Mouse (Mus musculus): Measurements from ENCODE around the gene Defb21. TPM values are rescaled to one million over a fixed set of nuclear protein-coding genes. Genes with fewer than 3 reads are reported as not detected.

Defb21 gene
- polyA plus RNA-seq, 1 experiment from 2014 or later: not detected

GRCm38 (mm10) chr2:152612193-152612592 lies 39.6 kb downstream of the Defb21 start:
- no peak for ATAC-seq
- DNase-seq: no peak
- TF ChIP-seq CTCF (IDR thresholded peaks at IDR 0.05; ENCODE audit: low read depth): no peak
- TF ChIP-seq EP300 (IDR thresholded peaks at IDR 0.05; ENCODE audit: low read depth): no peak

DNA sequence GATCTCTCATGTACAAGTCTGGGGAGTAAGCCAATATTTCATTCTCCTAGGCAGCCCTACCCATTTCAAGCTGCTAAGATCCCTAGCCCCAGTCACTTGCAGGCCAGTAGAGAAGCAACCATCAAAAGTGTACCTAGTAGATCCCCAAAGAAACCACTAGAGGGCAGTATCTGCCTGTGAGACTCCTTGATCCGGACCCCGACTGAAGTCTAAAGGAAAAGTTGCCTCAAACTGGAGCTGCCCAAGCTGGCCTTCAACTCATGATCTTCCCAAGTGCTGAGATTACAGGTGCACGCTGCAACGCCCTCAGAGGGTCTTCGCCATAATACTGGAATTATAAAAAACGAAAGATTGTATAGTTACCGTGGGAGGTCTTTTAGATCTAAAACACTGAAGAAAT lies 43.0 kb downstream of the Defb21 start:
- TF ChIP-seq EP300 (IDR thresholded peaks at IDR 0.05; ENCODE audit: low read depth) (no peak), CTCF (IDR thresholded peaks at IDR 0.05; ENCODE audit: low read depth) (peak; percentile 89)
- H3K4me1 ChIP-seq (ENCODE audit: insufficient read depth): no peaks in the 10 kb centered on the region
- no peak overlapping the region for H3K9ac ChIP-seq (replicated peaks)
- H3K36me3 ChIP-seq (replicated peaks; ENCODE audit: insufficient read depth, low read length): no peaks in the 10 kb centered on the region
- WGBS (ENCODE audit: insufficient replicate concordance): 12% methylated on average over 7 of the region's 7 CpGs
- H3K4me3 ChIP-seq (ENCODE audit: low read depth, low read length): no peak overlapping the region
- DNase-seq (peak; percentile 37), ATAC-seq (peak; percentile 56; the same call in 1 of the 2 replicates)
- no peaks in the 10 kb centered on the region for H3K9me3 ChIP-seq (ENCODE audit: low read length)
- no peak overlapping the region for H3K27ac ChIP-seq (ENCODE audit: low read depth)
- no peak overlapping the region for H3K4me2 ChIP-seq (ENCODE audit: low read depth, low read length)
- H3K27me3 ChIP-seq (ENCODE audit: insufficient read depth, low read length): no peaks in the 10 kb centered on the region

More at GRCm38 (mm10) chr2:152612193-152612592, 39.6 kb downstream of the Defb21 start:
- no peak overlapping the region for H3K4me2 ChIP-seq (ENCODE audit: low read depth, low read length)
- no peak overlapping the region for H3K27ac ChIP-seq (ENCODE audit: low read depth)
- H3K9ac ChIP-seq (replicated peaks): no peak overlapping the region
- no peaks in the 10 kb centered on the region for H3K27me3 ChIP-seq (ENCODE audit: insufficient read depth, low read length)
- no peaks in the 10 kb centered on the region for H3K36me3 ChIP-seq (replicated peaks; ENCODE audit: insufficient read depth, low read length)
- H3K4me1 ChIP-seq (ENCODE audit: insufficient read depth): no peaks in the 10 kb centered on the region
- no peak overlapping the region for H3K4me3 ChIP-seq (ENCODE audit: low read depth, low read length)
- 44% methylated on average over 7 of the region's 8 CpGs for WGBS (ENCODE audit: insufficient replicate concordance)
- H3K9me3 ChIP-seq (ENCODE audit: low read length): no peaks in the 10 kb centered on the region

- no peaks in the 10 kb centered on the region for H3K4me1 ChIP-seq (ENCODE audit: insufficient read depth)
- ATAC-seq (no peak), DNase-seq (no peak)
- no peaks in the 10 kb centered on the region for H3K27me3 ChIP-seq (ENCODE audit: insufficient read depth, low read length)
- no peaks in the 10 kb centered on the region for H3K9me3 ChIP-seq (ENCODE audit: low read length)
- no peaks in the 10 kb centered on the region for H3K36me3 ChIP-seq (replicated peaks; ENCODE audit: insufficient read depth, low read length)
- 45% methylated on average over 6 of the region's 6 CpGs for WGBS (ENCODE audit: insufficient replicate concordance)
- no peak overlapping the region for H3K4me3 ChIP-seq (ENCODE audit: low read depth, low read length)
- no peak overlapping the region for H3K9ac ChIP-seq (replicated peaks)
- TF ChIP-seq EP300 (IDR thresholded peaks at IDR 0.05; ENCODE audit: low read depth): no peak
- TF ChIP-seq CTCF (IDR thresholded peaks at IDR 0.05; ENCODE audit: low read depth): no peak
- no peak overlapping the region for H3K4me2 ChIP-seq (ENCODE audit: low read depth, low read length)
- no peak overlapping the region for H3K27ac ChIP-seq (ENCODE audit: low read depth)
Observed at GRCm38 (mm10) chr2:152616470-152616869, 43.9 kb downstream of the Defb21 start.

DNA sequence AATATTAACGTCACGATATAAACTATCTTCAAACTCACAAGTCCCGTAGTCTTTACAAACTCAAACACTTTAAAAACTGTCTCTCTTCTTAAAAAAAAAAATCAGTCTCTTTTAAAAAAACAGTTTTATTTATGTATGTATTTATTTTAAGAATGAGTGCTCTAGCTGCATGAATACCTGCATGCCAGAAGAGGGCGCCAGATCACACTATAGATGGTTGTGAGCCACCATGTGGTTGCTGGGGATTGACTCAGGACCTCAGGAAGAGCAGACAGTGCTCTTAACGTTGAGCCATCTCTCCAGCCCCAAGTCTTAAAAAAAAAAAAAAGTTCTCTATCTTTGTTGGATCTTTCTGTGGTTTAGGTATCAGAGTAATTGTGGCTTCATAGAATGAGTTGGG lies 44.8 kb downstream of the Defb21 start:
- Histone ChIP-seq H3K4me2 (ENCODE audit: low read depth, low read length) (no peak overlapping the region), H3K9me3 (ENCODE audit: low read length) (no peaks in the 10 kb centered on the region), H3K4me1 (ENCODE audit: insufficient read depth) (no peaks in the 10 kb centered on the region), H3K27me3 (ENCODE audit: insufficient read depth, low read length) (no peaks in the 10 kb centered on the region), H3K36me3 (replicated peaks; ENCODE audit: insufficient read depth, low read length) (no peaks in the 10 kb centered on the region), H3K9ac (replicated peaks) (no peak overlapping the region), H3K27ac (ENCODE audit: low read depth) (no peak overlapping the region), H3K4me3 (ENCODE audit: low read depth, low read length) (no peak overlapping the region)
- DNase-seq: no peak
- no peak for ATAC-seq
- TF ChIP-seq CTCF (IDR thresholded peaks at IDR 0.05; ENCODE audit: low read depth) (peak; percentile 56), EP300 (IDR thresholded peaks at IDR 0.05; ENCODE audit: low read depth) (no peak)
- 57% methylated on average over 5 of the region's 5 CpGs for WGBS (ENCODE audit: insufficient replicate concordance)

GRCm38 (mm10) chr2:152620367-152621134 lies 48.0 kb downstream of the Defb21 start:
- H3K27me3 ChIP-seq (ENCODE audit: insufficient read depth, low read length): peaks cover 2% of the 10 kb centered on the region; the same call in 1 of the 2 replicates
- WGBS (ENCODE audit: insufficient replicate concordance): 38% methylated on average over 9 of the region's 9 CpGs
- DNase-seq: no peak
- no peaks in the 10 kb centered on the region for H3K4me1 ChIP-seq (ENCODE audit: insufficient read depth)
- H3K9ac ChIP-seq (replicated peaks): no peak overlapping the region
- no peaks in the 10 kb centered on the region for H3K9me3 ChIP-seq (ENCODE audit: low read length)
- no peak overlapping the region for H3K4me3 ChIP-seq (ENCODE audit: low read depth, low read length)
- H3K27ac ChIP-seq (ENCODE audit: low read depth): no peak overlapping the region
- TF ChIP-seq CTCF (IDR thresholded peaks at IDR 0.05; ENCODE audit: low read depth) (no peak), EP300 (IDR thresholded peaks at IDR 0.05; ENCODE audit: low read depth) (no peak)
- no peaks in the 10 kb centered on the region for H3K36me3 ChIP-seq (replicated peaks; ENCODE audit: insufficient read depth, low read length)
- ATAC-seq: no peak
- H3K4me2 ChIP-seq (ENCODE audit: low read depth, low read length): no peak overlapping the region

- peaks cover 18% of the 10 kb centered on the region for H3K27me3 ChIP-seq (ENCODE audit: insufficient read depth, low read length)
- ATAC-seq (no peak), DNase-seq (no peak)
- no peaks in the 10 kb centered on the region for H3K36me3 ChIP-seq (replicated peaks; ENCODE audit: insufficient read depth, low read length)
- H3K4me3 ChIP-seq (ENCODE audit: low read depth, low read length): no peak overlapping the region
- WGBS (ENCODE audit: insufficient replicate concordance): 68% methylated on average over 13 of the region's 13 CpGs
- TF ChIP-seq CTCF (IDR thresholded peaks at IDR 0.05; ENCODE audit: low read depth) (no peak), EP300 (IDR thresholded peaks at IDR 0.05; ENCODE audit: low read depth) (no peak)
- no peak overlapping the region for H3K4me2 ChIP-seq (ENCODE audit: low read depth, low read length)
- H3K4me1 ChIP-seq (ENCODE audit: insufficient read depth): no peaks in the 10 kb centered on the region
- H3K9me3 ChIP-seq (ENCODE audit: low read length): no peaks in the 10 kb centered on the region
- H3K9ac ChIP-seq (replicated peaks): no peak overlapping the region
- no peak overlapping the region for H3K27ac ChIP-seq (ENCODE audit: low read depth)
Observed at GRCm38 (mm10) chr2:152622151-152622550, 49.6 kb downstream of the Defb21 start.

Measured in liver, postnatal 0 days (tissue).